Mouse (Mus musculus): Measurements from ENCODE around the gene Rsph3b.
"Not testable (repeated sequence)": the region's sequence is repeated elsewhere in the genome, so short reads cannot be mapped to it uniquely, and the experiment has no call there.

The Rsph3b gene

DNA sequence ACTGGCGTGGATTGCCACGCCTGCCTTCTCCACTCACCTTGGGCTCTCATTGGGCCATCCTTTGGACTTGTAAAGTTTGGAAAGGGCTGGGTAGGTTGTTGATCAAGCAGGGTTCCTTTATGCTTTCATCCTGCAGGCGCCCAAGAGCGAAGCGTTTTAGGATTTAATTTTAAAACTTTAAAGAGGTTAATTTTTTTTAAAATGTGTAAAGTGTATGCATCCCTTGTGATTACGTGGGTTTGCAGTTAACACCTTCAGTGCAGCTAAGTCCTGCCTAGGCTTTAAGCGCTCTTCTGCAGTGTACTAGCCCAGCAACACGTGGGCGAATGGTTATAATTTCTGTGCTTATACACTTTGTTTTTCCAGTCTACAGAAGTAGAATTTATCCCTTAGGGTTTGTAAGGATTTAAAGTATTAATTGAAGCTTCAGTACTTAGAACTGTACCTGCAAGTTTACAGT lies 317 bp upstream of the Rsph3b start:
- DNase-seq = not testable (repeated sequence)

DNA sequence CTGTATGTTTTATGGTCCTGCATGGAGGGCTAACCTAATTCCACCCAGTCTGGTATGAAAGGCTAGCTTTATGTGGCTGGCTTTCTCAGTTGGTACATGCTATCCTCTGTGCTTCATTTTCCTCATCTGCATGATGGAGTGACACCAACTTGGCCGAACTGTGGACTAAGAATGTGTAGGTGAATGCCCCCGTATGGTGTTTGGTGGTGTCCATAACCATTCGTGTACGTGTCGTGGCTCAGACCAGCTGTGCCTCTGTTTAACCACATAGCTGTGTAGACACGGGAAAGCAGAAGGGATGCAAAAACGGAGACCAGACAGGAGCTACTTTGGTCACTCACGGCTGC lies 872 bp downstream of the Rsph3b start:
- DNase-seq = not testable (repeated sequence)

DNA sequence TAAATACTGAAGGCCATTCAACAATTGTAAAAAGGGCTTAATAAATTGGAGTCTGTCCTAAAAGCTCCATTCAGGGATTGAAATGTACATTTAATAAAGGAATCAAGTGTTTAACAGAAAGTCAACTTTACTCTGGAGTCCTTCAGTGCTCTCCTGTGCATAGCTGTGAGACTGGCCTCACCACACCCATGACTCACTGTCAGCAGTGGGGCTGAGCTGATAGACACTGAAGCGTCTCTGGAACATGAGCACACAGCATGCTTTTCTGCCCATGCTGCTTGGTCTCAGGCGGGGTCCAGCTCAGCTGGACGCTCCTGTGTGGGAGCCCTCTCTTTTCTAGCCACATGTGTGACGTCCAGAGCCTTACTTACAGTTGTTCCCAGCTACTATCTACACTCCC lies 5.9 kb downstream of the Rsph3b start:
- not testable (repeated sequence) for DNase-seq

DNA sequence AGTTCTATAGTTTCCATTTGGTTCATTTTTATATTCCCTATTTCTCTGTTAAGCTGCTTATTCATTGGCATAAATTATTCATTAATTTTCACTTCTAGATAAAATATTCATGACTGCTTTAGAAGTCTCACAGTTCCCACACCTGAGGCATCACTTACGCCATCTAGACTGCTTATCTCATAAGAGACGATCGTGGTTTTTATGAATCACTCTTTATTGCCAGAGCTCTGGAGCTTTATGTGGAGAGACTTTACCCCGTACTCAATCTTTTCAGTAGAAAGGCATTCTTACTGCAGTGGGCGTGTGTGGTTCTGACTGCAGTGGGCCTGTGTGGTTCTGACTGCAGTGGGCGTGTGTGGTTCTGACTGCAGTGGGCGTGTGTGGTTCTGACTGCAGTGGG lies 16.9 kb downstream of the Rsph3b start:
- not testable (repeated sequence) for DNase-seq

DNA sequence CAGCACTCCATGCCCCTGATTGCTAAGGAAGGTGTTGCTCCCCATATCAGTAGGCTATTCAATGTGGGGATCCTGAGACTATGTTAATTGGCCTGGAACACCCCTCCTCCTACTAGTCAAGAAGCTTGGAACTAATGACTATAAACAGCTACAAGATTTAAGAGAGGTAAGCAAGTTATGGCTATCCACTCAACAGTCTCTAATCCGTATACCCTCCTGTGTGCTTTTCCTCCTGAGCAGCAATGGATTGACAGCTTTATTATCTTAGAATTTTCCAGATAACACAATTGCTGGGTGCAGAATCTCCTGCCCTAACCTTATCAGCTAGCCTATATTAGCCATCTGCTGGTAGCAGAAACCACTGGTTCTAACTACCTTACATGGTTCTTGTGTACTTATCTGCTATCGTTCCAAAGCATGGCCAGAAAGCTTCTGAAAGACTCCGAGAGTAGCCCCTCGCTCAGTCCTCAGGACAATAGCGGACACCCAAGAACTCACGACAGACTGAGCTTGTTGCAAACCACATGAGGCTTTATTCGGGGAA lies 28.1 kb downstream of the Rsph3b start:
- DNase-seq = not testable (repeated sequence)

DNA sequence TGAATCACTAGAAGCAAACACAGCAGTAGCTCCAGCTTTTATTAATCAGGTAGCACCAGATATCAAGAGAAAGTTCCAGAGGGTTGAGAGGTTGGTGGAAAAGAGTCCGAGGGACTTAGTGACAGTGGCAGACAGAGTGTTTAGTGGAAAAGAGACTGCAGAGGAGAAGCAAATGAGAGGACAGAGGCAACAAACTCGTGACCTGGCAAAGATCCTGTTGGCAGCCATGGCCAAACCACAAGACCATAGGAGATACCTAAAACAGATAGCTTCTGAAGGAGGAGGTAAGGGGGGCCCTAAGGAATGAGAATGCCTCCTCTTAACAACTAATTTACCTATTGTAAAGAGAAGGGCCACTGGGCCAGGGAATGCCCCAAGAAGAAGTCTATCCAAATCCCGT lies 29.1 kb downstream of the Rsph3b start:
- not testable (repeated sequence) for DNase-seq

DNA sequence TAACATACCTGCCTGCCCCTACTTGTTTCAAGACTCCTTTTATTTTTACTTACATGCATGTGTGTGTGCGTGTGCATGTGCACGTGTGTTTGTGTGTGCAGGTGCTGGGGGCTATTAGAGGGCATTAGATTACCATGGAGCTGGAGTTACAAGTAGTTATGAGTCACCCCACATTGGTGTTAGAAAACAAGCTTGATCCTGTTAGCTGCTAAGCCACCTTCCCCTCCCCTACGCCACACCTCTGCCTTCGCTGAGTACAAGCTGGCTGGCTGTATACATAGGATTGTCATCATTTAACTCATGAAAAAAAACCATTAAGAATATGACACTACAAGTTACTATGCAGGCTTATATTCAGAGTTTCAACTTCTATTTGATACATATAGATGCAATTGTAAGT lies 33.2 kb downstream of the Rsph3b start:
- DNase-seq = not testable (repeated sequence)

DNA sequence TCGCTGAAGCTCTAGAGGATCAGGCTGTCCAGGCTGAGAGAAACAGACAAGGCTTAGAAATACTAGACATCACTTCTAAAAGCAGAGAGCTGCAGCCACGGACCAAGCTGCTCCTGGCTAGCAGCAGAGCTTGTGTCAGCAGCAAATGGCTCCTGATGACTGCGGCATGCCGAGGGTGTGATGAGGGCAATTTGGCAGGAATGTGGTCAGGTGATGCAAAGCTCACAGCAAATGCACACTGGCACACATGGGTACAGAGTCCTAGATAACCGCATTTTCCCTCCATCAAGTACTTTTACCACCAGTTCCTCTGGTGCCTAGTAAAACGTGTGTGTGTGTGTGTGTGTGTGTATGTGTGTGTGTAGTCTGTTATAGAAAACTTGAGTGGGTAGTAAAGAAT lies 34.4 kb downstream of the Rsph3b start:
- not testable (repeated sequence) for DNase-seq

DNA sequence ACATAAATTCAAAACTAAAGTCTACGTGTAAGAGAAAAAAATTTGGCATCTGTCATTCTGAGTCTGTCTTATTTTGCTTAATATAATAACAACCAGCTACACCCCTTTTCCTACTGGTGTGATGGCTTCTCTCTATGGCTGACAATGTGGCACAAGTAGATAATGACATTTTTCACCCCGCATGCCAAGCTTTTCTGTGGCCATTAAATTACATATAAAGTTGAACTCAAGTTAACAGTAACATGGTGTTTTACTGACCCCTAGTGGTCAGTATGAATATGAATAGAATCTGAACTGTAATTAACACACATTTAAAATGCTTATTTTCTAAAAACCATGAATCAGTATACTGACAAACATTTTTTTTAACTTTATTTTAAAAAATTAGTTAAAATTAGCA lies 48.1 kb downstream of the Rsph3b start:
- DNase-seq = not testable (repeated sequence)

DNA sequence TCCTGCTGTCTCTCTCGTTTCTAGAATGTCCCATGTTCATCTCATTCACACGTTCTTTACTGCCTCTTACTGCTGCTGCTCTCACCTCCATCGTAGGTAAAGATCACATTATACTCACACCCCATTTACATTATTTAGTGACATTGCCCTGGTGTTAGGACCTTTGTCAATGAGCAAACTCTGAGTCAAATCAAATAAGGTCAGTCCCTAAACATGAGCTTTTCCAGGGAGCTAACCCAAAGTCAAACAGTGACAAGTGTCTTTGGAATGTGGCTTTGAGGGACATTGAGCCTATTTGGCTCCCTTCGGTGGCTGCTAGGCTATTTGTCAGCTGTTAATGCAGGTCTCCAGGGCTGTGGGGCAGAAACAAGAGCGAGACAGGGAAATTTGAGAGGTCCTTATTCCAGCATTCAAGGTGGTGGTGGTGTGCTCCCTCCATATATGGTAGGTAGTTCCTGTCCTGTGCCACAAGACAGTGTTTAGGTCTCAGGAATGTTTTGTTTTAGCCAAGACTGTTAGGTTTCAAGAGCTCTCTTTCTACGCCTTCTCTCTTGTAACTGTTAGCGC lies 50.4 kb downstream of the Rsph3b start:
- peak; percentile 23 to 57 for DNase-seq

DNA sequence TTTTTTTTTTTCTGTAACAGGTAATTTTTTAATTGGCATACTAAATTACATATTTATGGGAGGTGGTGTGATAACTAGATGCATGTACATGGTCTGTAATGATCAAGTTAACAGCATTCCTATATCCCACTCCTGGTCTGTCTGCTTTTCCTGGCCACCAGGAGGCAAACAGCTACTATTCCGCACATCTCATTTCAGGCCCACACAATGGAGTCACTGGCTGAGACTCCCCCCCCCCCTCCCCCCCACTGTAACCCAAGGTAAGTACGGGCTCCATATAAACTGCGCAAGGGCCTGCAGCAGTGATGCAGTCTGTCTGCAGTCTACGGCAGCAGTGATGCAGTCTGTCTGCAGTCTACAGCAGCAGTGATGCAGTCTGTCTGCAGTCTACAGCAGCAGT lies 51.7 kb downstream of the Rsph3b start:
- DNase-seq = no peak

DNA sequence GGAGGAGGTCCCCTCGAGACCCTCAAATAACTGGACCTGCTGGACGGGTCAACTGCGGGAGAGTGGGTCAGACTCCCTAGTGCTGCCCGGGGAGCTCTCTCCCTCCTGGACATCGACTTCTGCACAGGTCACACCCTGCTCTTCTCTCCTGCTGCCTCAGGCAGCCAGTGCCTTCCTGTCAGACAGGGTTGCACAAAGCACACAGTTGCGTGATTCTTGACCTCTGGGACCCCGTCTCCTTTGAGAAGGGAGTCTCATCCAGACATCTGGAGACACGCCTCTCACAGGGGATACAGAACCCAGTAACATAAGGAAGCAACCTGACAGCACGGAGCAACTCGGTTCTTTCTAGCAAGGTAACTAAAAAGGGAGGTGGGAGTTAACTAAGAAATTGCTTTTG lies 55.1 kb downstream of the Rsph3b start:
- DNase-seq = no peak

DNA sequence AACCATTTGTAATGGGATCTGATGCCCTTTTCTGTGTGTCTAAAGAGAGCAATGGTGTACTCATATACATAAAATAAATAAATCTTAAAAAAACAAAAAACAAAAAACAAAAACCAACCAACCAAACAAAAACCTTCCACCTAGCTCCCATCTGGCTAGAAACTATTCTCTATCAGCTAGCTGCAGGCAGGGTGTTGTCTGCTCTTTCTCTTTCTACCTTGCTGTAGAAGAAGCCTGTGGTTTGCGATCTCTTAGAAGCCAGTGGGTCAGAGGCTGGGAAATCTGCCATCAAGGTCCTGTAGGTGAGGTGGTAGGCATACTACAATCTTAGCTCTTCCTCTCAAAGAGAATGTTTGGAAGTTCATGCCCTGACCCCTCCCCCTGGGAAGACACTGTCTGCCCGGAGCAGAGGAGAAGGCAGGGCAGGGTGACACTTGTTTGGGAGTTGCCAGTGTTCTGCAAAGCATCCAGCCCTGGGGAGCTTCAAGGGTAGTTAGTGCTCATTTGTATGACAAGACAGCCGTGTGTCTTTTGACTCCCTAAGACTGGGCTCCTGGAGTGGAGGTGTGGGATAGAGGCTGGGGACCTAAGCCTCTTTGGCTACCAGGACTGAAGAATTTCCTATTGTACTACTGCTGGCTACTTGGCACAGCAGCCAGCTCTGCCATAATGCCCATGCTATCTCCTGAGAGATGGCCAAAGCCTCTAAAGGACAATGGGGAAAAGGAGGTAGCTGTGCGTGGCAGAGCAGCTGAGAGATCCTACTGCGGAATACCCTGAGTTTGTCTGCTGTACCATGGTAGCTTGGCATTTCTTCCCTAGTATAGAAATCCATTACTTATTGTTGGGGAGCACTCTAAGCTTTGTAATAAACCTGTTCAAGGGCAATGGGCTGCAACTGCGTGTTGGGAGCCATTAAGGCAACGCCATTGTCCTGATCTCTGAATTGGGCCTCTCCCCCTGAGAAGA lies 56.2 kb downstream of the Rsph3b start:
- DNase-seq = no peak

DNA sequence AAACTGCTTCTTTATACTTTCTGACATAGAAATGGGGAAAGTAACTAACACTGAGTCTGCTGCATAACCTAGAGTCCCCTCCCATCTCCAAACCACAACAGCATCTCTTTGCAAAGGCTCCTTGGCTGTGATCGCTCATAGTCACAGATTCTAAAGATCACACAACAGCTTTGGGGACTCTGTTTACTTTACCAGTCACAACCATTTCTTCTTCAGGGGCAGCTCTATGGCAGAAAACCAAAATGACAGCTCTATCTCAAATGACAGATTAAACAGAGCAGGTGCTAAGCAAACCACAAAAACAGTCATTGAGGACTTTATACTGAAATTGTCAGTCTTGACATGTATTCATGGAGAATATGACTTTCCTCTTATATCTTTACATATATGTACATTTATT lies 62.0 kb downstream of the Rsph3b start:
- DNase-seq = no peak

DNA sequence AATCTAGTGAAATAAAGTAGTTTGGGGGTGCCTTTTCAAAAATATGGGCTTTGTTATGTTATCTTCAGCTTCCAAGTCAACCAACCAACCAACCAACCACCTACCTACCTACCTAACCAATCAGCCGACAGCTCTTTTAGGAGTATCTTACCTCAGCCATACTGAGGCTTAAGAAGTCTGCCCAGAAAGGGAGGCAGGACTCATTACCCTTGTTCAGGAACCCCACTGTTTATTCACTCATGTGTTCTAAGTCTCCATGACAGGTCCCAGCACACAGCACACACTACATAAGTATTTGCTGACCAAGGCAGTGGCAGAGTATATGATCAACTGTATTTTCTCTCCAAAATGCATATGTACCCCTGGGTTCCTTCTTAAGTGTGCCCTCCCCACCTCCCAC lies 64.0 kb downstream of the Rsph3b start:
- DNase-seq = no peak

DNA sequence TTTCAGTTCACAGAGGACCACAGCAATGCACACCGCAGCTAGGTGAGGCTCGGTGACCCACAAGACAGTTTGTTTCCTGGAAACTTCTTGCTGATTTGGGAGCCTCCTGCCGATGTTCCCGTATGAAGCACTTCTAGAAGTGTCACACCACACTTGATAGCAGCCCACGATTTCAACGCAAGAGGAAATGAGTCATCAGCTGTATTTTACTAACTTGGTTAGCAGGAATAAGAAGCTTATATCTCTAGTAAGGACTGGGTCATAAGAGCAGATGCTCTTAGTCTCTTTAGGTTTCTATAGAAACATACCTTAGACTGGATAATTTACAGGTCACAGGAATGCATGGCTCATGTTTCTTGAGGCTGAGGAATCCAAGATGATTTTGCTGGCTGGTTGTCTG lies 67.2 kb downstream of the Rsph3b start:
- DNase-seq = no peak

DNA sequence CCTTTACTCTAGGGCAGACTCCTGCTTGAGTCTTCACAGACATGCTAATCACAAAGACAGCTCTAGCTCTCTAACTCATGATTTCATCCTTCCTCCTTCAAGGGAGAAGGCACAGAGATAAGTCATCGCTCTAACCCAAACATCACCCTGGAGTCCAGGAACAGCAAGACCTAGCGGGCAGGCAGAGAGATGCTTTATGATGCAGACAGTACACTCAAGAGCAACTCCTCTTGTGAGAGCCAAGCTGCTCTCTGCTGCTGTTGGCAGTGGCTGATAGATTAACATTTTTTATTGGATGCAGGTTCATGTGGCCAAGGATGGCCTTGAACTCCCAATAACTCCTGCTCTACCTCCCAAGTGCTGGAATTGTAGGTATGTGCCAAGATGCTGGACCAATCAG lies 77.1 kb downstream of the Rsph3b start:
- no peak for DNase-seq

DNA sequence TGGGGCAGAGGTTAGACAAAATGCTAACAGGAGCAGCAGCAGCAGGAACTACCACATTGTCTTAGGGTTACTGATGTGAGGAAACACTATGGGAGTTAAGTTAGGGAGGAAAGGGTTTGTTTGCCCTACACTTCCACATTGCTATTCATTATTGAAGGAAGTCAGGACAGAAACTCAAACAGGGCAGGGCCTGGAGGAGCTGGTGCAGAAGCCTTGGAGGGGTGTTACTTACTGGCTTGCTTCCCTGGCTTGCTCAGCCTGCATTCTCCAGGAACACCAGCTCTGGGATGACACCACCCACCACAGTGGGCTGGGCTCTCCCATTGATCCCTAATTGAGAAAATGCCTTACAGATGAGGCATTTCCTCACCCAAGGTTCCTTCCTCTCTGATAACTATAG lies 79.7 kb downstream of the Rsph3b start:
- DNase-seq = peak; percentile 26 to 53

DNA sequence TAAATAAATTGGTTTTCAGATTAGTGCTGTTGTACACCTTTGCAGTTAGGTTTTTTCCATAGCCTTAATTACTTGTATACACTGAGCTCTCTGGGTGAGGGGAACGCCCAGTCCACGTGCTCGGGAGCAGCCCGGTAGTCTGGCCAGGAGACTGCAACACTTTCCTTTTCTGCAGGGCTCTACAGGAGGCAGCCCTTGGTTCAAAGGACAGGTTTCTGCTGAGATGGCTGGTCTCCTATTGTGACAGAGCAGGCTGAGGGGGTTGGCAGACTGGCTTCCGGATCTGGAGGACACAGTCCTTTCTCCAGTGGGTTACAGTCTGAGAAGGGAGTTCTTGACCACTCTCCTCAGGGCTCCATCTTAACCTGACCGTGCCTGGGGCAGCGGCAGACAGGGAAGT lies 80.7 kb downstream of the Rsph3b start:
- peak; percentile 49 to 60 for DNase-seq

DNA sequence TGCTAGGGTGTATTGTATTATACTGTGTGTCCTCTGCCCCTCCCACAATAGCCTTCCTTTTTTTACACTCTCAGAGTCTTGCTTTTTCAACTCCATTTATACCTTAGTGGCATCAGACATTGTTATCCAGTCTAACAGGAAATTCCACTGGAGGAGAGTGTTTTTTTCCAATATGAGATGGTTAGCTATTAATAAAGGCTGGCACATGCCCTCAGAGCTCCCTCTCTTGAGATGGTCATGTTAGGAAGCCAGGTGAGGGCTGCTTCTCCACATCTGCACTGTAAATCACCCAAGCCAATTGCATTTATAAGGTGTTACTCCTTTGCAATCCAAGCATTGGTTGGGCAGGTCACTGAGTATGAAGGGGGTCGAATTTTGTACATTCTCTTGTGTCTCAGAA lies 81.9 kb downstream of the Rsph3b start:
- no peak for DNase-seq

DNA sequence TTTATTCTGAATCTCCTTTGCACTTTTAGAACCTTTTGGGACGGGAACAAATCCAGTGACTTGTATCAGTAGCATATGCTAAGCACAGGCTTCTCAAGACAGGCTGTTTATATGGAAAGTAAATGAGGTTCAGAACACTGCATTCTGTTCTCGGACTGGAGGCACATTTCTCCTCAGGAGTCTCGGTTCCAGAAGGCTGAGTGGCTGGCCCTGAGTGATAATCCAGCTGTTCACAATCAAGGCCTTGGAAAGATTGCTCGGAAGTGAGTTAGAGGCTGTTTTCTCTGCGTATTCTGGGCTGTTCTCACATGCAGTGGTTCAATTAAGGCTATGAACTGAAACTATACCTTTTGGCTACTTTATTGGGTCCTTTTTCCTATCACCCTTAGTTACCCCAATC lies 82.9 kb downstream of the Rsph3b start:
- no peak for DNase-seq

DNA sequence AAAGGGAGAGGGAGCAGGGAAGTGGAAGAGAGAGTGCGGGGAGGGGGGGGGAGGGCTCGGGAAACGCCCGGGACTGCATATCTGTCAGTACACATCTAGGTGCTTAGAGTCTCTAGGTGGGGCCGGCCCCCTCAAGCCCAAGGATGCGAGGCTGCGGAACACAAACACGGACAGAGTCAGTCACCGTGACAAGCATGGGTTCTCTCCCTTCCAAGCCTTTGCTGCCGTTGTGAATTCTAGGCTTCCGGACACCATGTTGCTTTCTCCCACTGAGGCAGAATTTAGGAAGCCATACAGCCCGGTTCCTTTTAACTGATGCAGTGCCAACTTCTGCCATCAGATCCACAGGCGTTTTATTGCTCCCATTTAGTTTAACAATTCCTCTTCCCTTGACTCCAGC lies 83.6 kb downstream of the Rsph3b start:
- DNase-seq = no peak

DNA sequence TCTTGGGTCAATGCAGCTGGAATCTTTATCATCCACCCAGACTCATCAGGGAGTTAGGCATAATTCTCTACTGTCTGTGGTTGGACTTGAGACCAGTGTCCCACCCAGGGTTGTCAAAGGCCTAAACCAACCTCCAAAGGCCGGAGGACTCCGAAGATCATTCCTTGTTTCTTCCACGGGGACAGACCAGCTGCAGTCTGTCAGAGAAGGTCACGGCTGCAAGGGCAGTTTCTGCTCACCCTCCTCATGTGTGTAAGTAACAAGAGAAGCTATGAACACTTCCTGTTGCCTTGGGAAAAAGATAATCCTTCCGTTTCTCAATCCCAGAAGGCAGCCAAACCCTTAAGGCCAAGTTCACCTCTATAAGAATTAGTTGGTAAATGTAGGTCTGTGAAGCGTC lies 85.0 kb downstream of the Rsph3b start:
- peak; percentile 27 to 46 for DNase-seq

All from lung, adult 18-20 months (tissue).